Mouse (Mus musculus) ovary, adult 18-20 months (tissue): Measurements from ENCODE around the gene Srd5a1.
"Not testable (repeated sequence)": the region's sequence is repeated elsewhere in the genome, so short reads cannot be mapped to it uniquely, and the experiment has no call there.

Source experiments
- DNase-seq: peaks from one replicate; pipeline ENCODE4 v3.0.0; 2022; ENCODE audit warnings: low spot score, mixed read lengths

The Srd5a1 gene

GRCm38 (mm10) chr13:69611398-69612174, at the start of gene Srd5a1:
Srd5a1 (minus strand) TSS chr13:69611442.
- peak; percentile 99 for DNase-seq

GRCm38 (mm10) chr13:69654508-69654907, 43.3 kb upstream of the Srd5a1 start:
- no peak for DNase-seq

- no peak for DNase-seq
Measured at GRCm38 (mm10) chr13:69646481-69646880, 35.2 kb upstream of the Srd5a1 start.

GRCm38 (mm10) chr13:69645694-69646423, 34.6 kb upstream of the Srd5a1 start:
- DNase-seq = no peak

GRCm38 (mm10) chr13:69644427-69645166, 33.4 kb upstream of the Srd5a1 start:
- DNase-seq = no peak

- DNase-seq = no peak
Measured at GRCm38 (mm10) chr13:69643937-69644336, 32.7 kb upstream of the Srd5a1 start.

- no peak for DNase-seq
Measured at GRCm38 (mm10) chr13:69642656-69643216, 31.5 kb upstream of the Srd5a1 start.

GRCm38 (mm10) chr13:69641017-69641416, 29.8 kb upstream of the Srd5a1 start:
- DNase-seq = no peak

GRCm38 (mm10) chr13:69640541-69640940, 29.3 kb upstream of the Srd5a1 start:
- DNase-seq = no peak

GRCm38 (mm10) chr13:69640126-69640525, 28.9 kb upstream of the Srd5a1 start:
- no peak for DNase-seq

- DNase-seq = no peak
Measured at GRCm38 (mm10) chr13:69639251-69639650, 28.0 kb upstream of the Srd5a1 start.

GRCm38 (mm10) chr13:69638108-69638626, 26.9 kb upstream of the Srd5a1 start:
- DNase-seq = no peak

GRCm38 (mm10) chr13:69637657-69638056, 26.4 kb upstream of the Srd5a1 start:
- DNase-seq = no peak

- DNase-seq = no peak
Measured at GRCm38 (mm10) chr13:69636816-69637215, 25.6 kb upstream of the Srd5a1 start.

GRCm38 (mm10) chr13:69636375-69636774, 25.1 kb upstream of the Srd5a1 start:
- no peak for DNase-seq

GRCm38 (mm10) chr13:69635836-69636235, 24.6 kb upstream of the Srd5a1 start:
- DNase-seq = not testable (repeated sequence)

- DNase-seq = no peak
Measured at GRCm38 (mm10) chr13:69633988-69634387, 22.7 kb upstream of the Srd5a1 start.

- no peak for DNase-seq
Measured at GRCm38 (mm10) chr13:69633551-69633950, 22.3 kb upstream of the Srd5a1 start.

GRCm38 (mm10) chr13:69631659-69632058, 20.4 kb upstream of the Srd5a1 start:
- no peak for DNase-seq

GRCm38 (mm10) chr13:69631111-69631510, 19.9 kb upstream of the Srd5a1 start:
- no peak for DNase-seq

GRCm38 (mm10) chr13:69630576-69630975, 19.3 kb upstream of the Srd5a1 start:
- DNase-seq = no peak

- DNase-seq = no peak
Measured at GRCm38 (mm10) chr13:69627941-69628340, 16.7 kb upstream of the Srd5a1 start.
